Mouse (Mus musculus) hindbrain, postnatal 0 days (tissue): ENCODE results near the gene Arpc5l. TPM values are rescaled to one million over a fixed set of nuclear protein-coding genes. Genes with fewer than 3 reads are reported as not detected.
A peak's percentile ranks its signal among the peaks of the same experiment; 100 is the strongest.

Experiments used
- ATAC-seq: fragments of 200-750 bp; cut with Nextera tagmentation; 2 replicates; pipeline ENCODE4 v1.8.0; 2017; ENCODE audit warnings: mild to moderate bottlenecking, moderate TSS enrichment, moderate library complexity
- DNase-seq: peaks from one replicate; pipeline ENCODE4 v3.0.0-alpha.2; 2015; ENCODE audit warnings: low spot score
- H3K27ac ChIP-seq: fragments of 300-500 bp; sonication (generic); 2 replicates; pipeline ENCODE4 v1.5.1; 2014; ENCODE audit warnings: mild to moderate bottlenecking
- H3K27me3 ChIP-seq: fragments of 300-500 bp; sonication (generic); 2 replicates; pipeline ENCODE4 v1.6.1; 2014; ENCODE audit warnings: low read length, mixed read lengths; ENCODE audit not compliant: insufficient read depth
- H3K36me3 ChIP-seq: fragments of 300-500 bp; sonication (generic); 2 replicates; pipeline ENCODE4 v1.6.1; 2014; ENCODE audit warnings: low read length, mixed read lengths; ENCODE audit not compliant: insufficient read depth
- H3K4me1 ChIP-seq: fragments of 300-500 bp; sonication (generic); 2 replicates; pipeline ENCODE4 v1.6.1; 2014; ENCODE audit warnings: antibody characterized with exemption, low read length, mixed read lengths; ENCODE audit not compliant: insufficient read depth
- H3K4me2 ChIP-seq: fragments of 300-500 bp; sonication (generic); 2 replicates; pipeline ENCODE4 v1.6.1; 2014; ENCODE audit warnings: low read depth, mild to moderate bottlenecking, low read length, moderate library complexity, mixed read lengths
- H3K4me3 ChIP-seq: fragments of 300-500 bp; sonication (generic); 2 replicates; pipeline ENCODE4 v1.5.1; 2014; ENCODE audit warnings: low read length
- H3K9ac ChIP-seq: fragments of 300-500 bp; sonication (generic); replicated peaks from 2 replicates; pipeline ENCODE4 v1.6.1; 2014; ENCODE audit warnings: mild to moderate bottlenecking, low read length, moderate library complexity, mixed read lengths
- H3K9me3 ChIP-seq: fragments of 300-500 bp; sonication (generic); 2 replicates; pipeline ENCODE4 v1.6.1; 2016; ENCODE audit warnings: low read length, mixed read lengths
- CTCF ChIP-seq: IDR thresholded peaks from 2 replicates; pipeline ENCODE4 v1.5.1; 2016; ENCODE audit warnings: antibody characterized with exemption, control low read depth, low read depth
- WGBS: fragments of 180-500 bp; shearing (Covaris S2); extraction: QIAGEN DNeasy Blood & Tissue Kit; methylation state at CpG from one replicate; pipeline ENCODE4 v1.1.7; 2014; 5-methylcytosine and 5-hydroxymethylcytosine counted together
- polyA plus RNA-seq: library from polyadenylated mRNA; unstranded; fragments of >200 nt; fragmentation: Nextera tagmentation; extraction: Ambion mirVana; gene quantifications from 2 replicates; pipeline ENCODE4 v1.2.1, GENCODE M21; 2015
- total RNA-seq: library from RNA; depleted of rRNA; stranded (reverse); fragments of >200 nt; gene quantifications from 2 replicates; pipeline ENCODE4 v1.2.3, GENCODE M21; 2014

The Arpc5l gene
- total and polyA plus RNA-seq, 2 experiments from 2014 or later = 63.8 to 181 TPM

DNA sequence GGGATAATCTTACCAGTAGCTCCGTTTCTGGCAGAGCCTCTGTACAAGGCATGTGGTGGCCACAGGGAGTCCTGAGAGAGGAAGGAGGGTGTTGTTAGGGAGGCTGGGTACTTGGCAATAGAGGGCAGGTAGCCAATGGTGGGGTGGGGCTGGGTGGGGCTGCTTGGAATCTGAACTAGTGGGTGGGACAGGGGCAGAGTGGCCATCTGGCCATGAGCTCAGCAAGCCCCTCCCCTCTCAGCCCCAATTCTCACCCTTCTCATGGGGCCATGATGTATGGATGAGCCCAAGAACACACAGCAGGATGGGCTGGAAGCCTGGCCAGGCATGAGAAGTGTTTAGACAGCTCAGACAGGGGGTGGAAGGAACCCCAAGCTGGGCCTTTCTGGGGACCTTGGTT lies 17.8 kb upstream of the Arpc5l start:
- H3K27me3 ChIP-seq = no peaks in the 10 kb centered on the region
- no peaks in the 10 kb centered on the region for H3K9me3 ChIP-seq
- WGBS = 53% methylated on average over 1 of the region's 1 CpGs
- H3K4me2 ChIP-seq = no peak overlapping the region
- TF ChIP-seq CTCF = no peak
- DNase-seq (no peak), ATAC-seq (peak; percentile 53; the same call in 1 of the 2 replicates)
- no peaks in the 10 kb centered on the region for H3K4me1 ChIP-seq
- H3K36me3 ChIP-seq = no peaks in the 10 kb centered on the region
- no peak overlapping the region for H3K9ac ChIP-seq
- H3K27ac ChIP-seq = no peak overlapping the region
- no peak overlapping the region for H3K4me3 ChIP-seq

GRCm38 (mm10) chr2:38987803-38988510 lies 17.2 kb upstream of the Arpc5l start:
- Histone ChIP-seq H3K4me1 (no peaks in the 10 kb centered on the region), H3K27me3 (no peaks in the 10 kb centered on the region), H3K4me2 (no peak overlapping the region), H3K27ac (no peak overlapping the region), H3K4me3 (no peak overlapping the region), H3K9me3 (no peaks in the 10 kb centered on the region), H3K36me3 (no peaks in the 10 kb centered on the region), H3K9ac (no peak overlapping the region)
- WGBS = 79% methylated on average over 6 of the region's 6 CpGs
- TF ChIP-seq CTCF = no peak
- ATAC-seq = no peak
- no peak for DNase-seq

DNA sequence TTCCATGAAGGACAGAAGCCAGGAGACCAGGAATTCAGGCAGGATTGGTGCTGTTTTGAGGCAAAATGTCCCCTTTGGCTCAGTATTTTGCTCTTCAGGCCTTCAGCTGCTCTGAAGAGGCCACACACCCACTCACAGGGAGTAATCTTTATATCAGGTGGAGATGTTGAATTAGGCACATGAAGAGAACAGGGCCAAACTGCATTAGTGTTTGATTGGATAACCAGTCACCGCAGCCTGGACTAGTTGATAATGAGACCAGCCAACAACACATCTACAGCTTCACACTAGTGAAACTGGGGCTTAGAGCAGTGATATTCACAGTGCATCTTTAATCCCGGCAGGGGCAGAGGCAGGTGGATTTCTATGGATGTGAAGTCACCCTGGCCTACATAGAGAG lies 16.2 kb upstream of the Arpc5l start:
- Histone ChIP-seq H3K9ac (no peak overlapping the region), H3K9me3 (no peaks in the 10 kb centered on the region), H3K27ac (no peak overlapping the region), H3K4me1 (no peaks in the 10 kb centered on the region), H3K36me3 (no peaks in the 10 kb centered on the region), H3K4me2 (no peak overlapping the region), H3K27me3 (no peaks in the 10 kb centered on the region), H3K4me3 (no peak overlapping the region)
- TF ChIP-seq CTCF = no peak
- ATAC-seq (no peak), DNase-seq (no peak)
- 94% methylated on average over 2 of the region's 2 CpGs for WGBS

DNA sequence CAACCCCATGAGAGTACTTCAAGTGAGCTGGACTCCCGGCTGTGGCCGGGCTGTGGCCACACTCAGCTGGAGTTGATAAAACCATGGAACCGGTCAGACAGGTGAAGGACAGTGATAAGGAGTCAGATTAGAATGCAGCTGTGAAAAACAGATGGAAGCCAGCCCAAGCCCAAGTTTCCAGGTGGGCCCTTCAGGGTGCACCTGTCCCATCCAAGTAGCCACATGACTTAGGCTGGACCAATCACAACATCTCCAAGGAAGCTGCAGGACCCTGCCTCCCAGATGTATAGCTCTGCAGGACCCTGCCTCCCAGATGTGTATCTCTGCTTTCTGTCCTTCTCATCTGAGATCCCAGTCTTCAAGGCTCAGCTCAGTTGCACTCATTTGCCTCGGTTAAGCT lies 13.1 kb upstream of the Arpc5l start:
- WGBS = 75% methylated on average over 4 of the region's 4 CpGs
- ATAC-seq = no peak

DNA sequence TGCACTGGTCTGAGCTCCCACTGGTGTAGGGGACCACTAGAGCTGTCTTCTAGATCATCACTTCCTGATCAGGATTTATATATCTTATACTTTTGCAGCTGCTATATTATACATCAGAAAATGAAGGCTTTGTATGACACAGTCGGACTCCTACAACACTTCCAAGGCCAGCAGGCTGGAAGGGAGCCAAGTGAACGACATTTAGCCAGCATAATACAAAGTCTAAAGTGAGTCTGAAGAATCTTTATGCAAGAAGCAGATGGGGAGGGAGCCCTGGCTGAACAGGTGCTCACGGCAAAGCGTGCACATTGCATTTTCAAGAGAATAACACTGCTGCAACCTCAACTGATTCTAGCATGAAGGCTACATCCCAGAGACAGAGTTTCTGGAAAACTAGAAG lies 12.7 kb upstream of the Arpc5l start:
- Histone ChIP-seq H3K27me3 (no peaks in the 10 kb centered on the region), H3K9ac (no peak overlapping the region), H3K36me3 (no peaks in the 10 kb centered on the region), H3K4me3 (no peak overlapping the region), H3K4me2 (no peak overlapping the region), H3K27ac (no peak overlapping the region; the same call in 1 of the 2 replicates), H3K9me3 (no peaks in the 10 kb centered on the region), H3K4me1 (no peaks in the 10 kb centered on the region)
- WGBS = 22% methylated on average over 4 of the region's 4 CpGs
- no peak for DNase-seq
- no peak for TF ChIP-seq CTCF
- ATAC-seq = no peak

More for the DNA sequence above, 13.1 kb upstream of the Arpc5l start:
- Histone ChIP-seq H3K9ac (no peak overlapping the region), H3K4me3 (no peak overlapping the region), H3K36me3 (no peaks in the 10 kb centered on the region), H3K27ac (no peak overlapping the region), H3K4me1 (no peaks in the 10 kb centered on the region), H3K9me3 (no peaks in the 10 kb centered on the region), H3K4me2 (no peak overlapping the region), H3K27me3 (no peaks in the 10 kb centered on the region)
- no peak for TF ChIP-seq CTCF
- DNase-seq = no peak

GRCm38 (mm10) chr2:38997386-38998374 lies 7.5 kb upstream of the Arpc5l start, which contains the start of gene Wdr38:
Gene Wdr38 (plus strand): TSS chr2:38997476.
- TF ChIP-seq CTCF = peak; percentile 96
- Histone ChIP-seq H3K27me3 (no peaks in the 10 kb centered on the region), H3K4me1 (no peaks in the 10 kb centered on the region), H3K4me3 (peak within 1 kb of the TSS; percentile 34), H3K9me3 (no peaks in the 10 kb centered on the region), H3K27ac (no peak within 1 kb of the TSS), H3K9ac (peak within 1 kb of the TSS; percentile 48), H3K36me3 (peaks cover 27% of the 10 kb centered on the region), H3K4me2 (peak within 1 kb of the TSS; percentile 55)
- WGBS = 15% methylated on average over 33 of the region's 33 CpGs
- DNase-seq (peak; percentile 92), ATAC-seq (peak; percentile 93)
